Mouse (Mus musculus) hindbrain, postnatal 0 days (tissue): ENCODE results near the gene Col4a1. TPM values are rescaled to one million over a fixed set of nuclear protein-coding genes. Genes with fewer than 3 reads are reported as not detected.

Source experiments
- ATAC-seq: fragments of 200-750 bp; cut with Nextera tagmentation; 2 replicates; pipeline ENCODE4 v1.8.0; 2017; ENCODE audit warnings: mild to moderate bottlenecking, moderate TSS enrichment, moderate library complexity
- DNase-seq: peaks from one replicate; pipeline ENCODE4 v3.0.0-alpha.2; 2015; ENCODE audit warnings: low spot score
- H3K27ac ChIP-seq: fragments of 300-500 bp; sonication (generic); 2 replicates; pipeline ENCODE4 v1.5.1; 2014; ENCODE audit warnings: mild to moderate bottlenecking
- H3K27me3 ChIP-seq: fragments of 300-500 bp; sonication (generic); 2 replicates; pipeline ENCODE4 v1.6.1; 2014; ENCODE audit warnings: low read length, mixed read lengths; ENCODE audit not compliant: insufficient read depth
- H3K36me3 ChIP-seq: fragments of 300-500 bp; sonication (generic); 2 replicates; pipeline ENCODE4 v1.6.1; 2014; ENCODE audit warnings: low read length, mixed read lengths; ENCODE audit not compliant: insufficient read depth
- H3K4me1 ChIP-seq: fragments of 300-500 bp; sonication (generic); 2 replicates; pipeline ENCODE4 v1.6.1; 2014; ENCODE audit warnings: antibody characterized with exemption, low read length, mixed read lengths; ENCODE audit not compliant: insufficient read depth
- H3K4me2 ChIP-seq: fragments of 300-500 bp; sonication (generic); 2 replicates; pipeline ENCODE4 v1.6.1; 2014; ENCODE audit warnings: low read depth, mild to moderate bottlenecking, low read length, moderate library complexity, mixed read lengths
- H3K4me3 ChIP-seq: fragments of 300-500 bp; sonication (generic); 2 replicates; pipeline ENCODE4 v1.5.1; 2014; ENCODE audit warnings: low read length
- H3K9ac ChIP-seq: fragments of 300-500 bp; sonication (generic); replicated peaks from 2 replicates; pipeline ENCODE4 v1.6.1; 2014; ENCODE audit warnings: mild to moderate bottlenecking, low read length, moderate library complexity, mixed read lengths
- H3K9me3 ChIP-seq: fragments of 300-500 bp; sonication (generic); 2 replicates; pipeline ENCODE4 v1.6.1; 2016; ENCODE audit warnings: low read length, mixed read lengths
- CTCF ChIP-seq: IDR thresholded peaks from 2 replicates; pipeline ENCODE4 v1.5.1; 2016; ENCODE audit warnings: antibody characterized with exemption, control low read depth, low read depth
- WGBS: fragments of 180-500 bp; shearing (Covaris S2); extraction: QIAGEN DNeasy Blood & Tissue Kit; methylation state at CpG from one replicate; pipeline ENCODE4 v1.1.7; 2014; 5-methylcytosine and 5-hydroxymethylcytosine counted together
- polyA plus RNA-seq: library from polyadenylated mRNA; unstranded; fragments of >200 nt; fragmentation: Nextera tagmentation; extraction: Ambion mirVana; gene quantifications from 2 replicates; pipeline ENCODE4 v1.2.1, GENCODE M21; 2015
- total RNA-seq: library from RNA; depleted of rRNA; stranded (reverse); fragments of >200 nt; gene quantifications from 2 replicates; pipeline ENCODE4 v1.2.3, GENCODE M21; 2014

The Col4a1 gene
- total and polyA plus RNA-seq, 2 experiments from 2014 or later, result 46.4 to 203 TPM

GRCm38 (mm10) chr8:11255680-11256079 is 56.9 kb downstream of the Col4a1 start:
- ATAC-seq (no peak), DNase-seq (no peak)
- TF ChIP-seq CTCF, result no peak
- Histone ChIP-seq H3K9ac (no peak overlapping the region), H3K27me3 (no peaks in the 10 kb centered on the region), H3K9me3 (no peaks in the 10 kb centered on the region), H3K4me3 (no peak overlapping the region), H3K4me1 (0 out of 2 replicates have a peak, but pooled peaks cover 5% of the 10 kb centered on the region), H3K4me2 (no peak overlapping the region), H3K36me3 (no peaks in the 10 kb centered on the region), H3K27ac (no peak overlapping the region)
- WGBS, result 83% methylated on average over 7 of the region's 7 CpGs

GRCm38 (mm10) chr8:11254914-11255530 is 57.6 kb downstream of the Col4a1 start:
- Histone ChIP-seq H3K4me3 (no peak overlapping the region), H3K27ac (no peak overlapping the region), H3K27me3 (no peaks in the 10 kb centered on the region), H3K4me2 (no peak overlapping the region), H3K36me3 (no peaks in the 10 kb centered on the region), H3K9ac (no peak overlapping the region), H3K9me3 (no peaks in the 10 kb centered on the region), H3K4me1 (peaks cover 9% of the 10 kb centered on the region; the same call in 1 of the 2 replicates)
- 90% methylated on average over 10 of the region's 10 CpGs for WGBS
- ATAC-seq, result no peak
- DNase-seq, result no peak
- TF ChIP-seq CTCF, result no peak

- no peak for DNase-seq
- Histone ChIP-seq H3K9ac (no peak overlapping the region), H3K4me3 (no peak overlapping the region), H3K9me3 (no peaks in the 10 kb centered on the region), H3K36me3 (no peaks in the 10 kb centered on the region), H3K4me2 (no peak overlapping the region), H3K27ac (no peak overlapping the region), H3K27me3 (no peaks in the 10 kb centered on the region), H3K4me1 (peaks cover 9% of the 10 kb centered on the region; the same call in 1 of the 2 replicates)
- 76% methylated on average over 2 of the region's 2 CpGs for WGBS
- TF ChIP-seq CTCF, result no peak
- ATAC-seq, result no peak
Measured at GRCm38 (mm10) chr8:11254510-11254909, 58.1 kb downstream of the Col4a1 start.

- ATAC-seq (peak; percentile 78), DNase-seq (peak; percentile 83)
- H3K27me3 ChIP-seq, result no peaks in the 10 kb centered on the region
- H3K9me3 ChIP-seq, result no peaks in the 10 kb centered on the region
- TF ChIP-seq CTCF, result peak; percentile 99
- 63% methylated on average over 1 of the region's 1 CpGs for WGBS
- H3K4me3 ChIP-seq, result no peak overlapping the region
- H3K9ac ChIP-seq, result no peak overlapping the region
- peaks cover 9% of the 10 kb centered on the region; the same call in 1 of the 2 replicates for H3K4me1 ChIP-seq
- H3K36me3 ChIP-seq, result no peaks in the 10 kb centered on the region
- H3K4me2 ChIP-seq, result no peak overlapping the region
- H3K27ac ChIP-seq, result no peak overlapping the region
Measured at GRCm38 (mm10) chr8:11253556-11253955, 59.1 kb downstream of the Col4a1 start.

GRCm38 (mm10) chr8:11253041-11253440 is 59.6 kb downstream of the Col4a1 start:
- Histone ChIP-seq H3K27me3 (no peaks in the 10 kb centered on the region), H3K4me2 (no peak overlapping the region), H3K27ac (no peak overlapping the region), H3K9ac (no peak overlapping the region), H3K4me3 (no peak overlapping the region), H3K9me3 (no peaks in the 10 kb centered on the region), H3K36me3 (no peaks in the 10 kb centered on the region), H3K4me1 (peaks cover 9% of the 10 kb centered on the region; the same call in 1 of the 2 replicates)
- DNase-seq, result no peak
- TF ChIP-seq CTCF, result no peak
- whole genome bisulfite sequencing, result 86% methylated on average over 10 of the region's 10 CpGs
- ATAC-seq, result no peak

- no peak for TF ChIP-seq CTCF
- H3K27ac ChIP-seq, result no peak overlapping the region
- no peak overlapping the region for H3K4me2 ChIP-seq
- peaks cover 5% of the 10 kb centered on the region; the same call in 1 of the 2 replicates for H3K4me1 ChIP-seq
- no peaks in the 10 kb centered on the region for H3K36me3 ChIP-seq
- H3K9ac ChIP-seq, result no peak overlapping the region
- H3K27me3 ChIP-seq, result no peaks in the 10 kb centered on the region
- H3K4me3 ChIP-seq, result no peak overlapping the region
- H3K9me3 ChIP-seq, result no peaks in the 10 kb centered on the region
- ATAC-seq (no peak), DNase-seq (no peak)
- 49% methylated on average over 7 of the region's 7 CpGs for WGBS
Measured at GRCm38 (mm10) chr8:11252235-11252774, 60.3 kb downstream of the Col4a1 start.

GRCm38 (mm10) chr8:11250149-11250548 is 62.5 kb downstream of the Col4a1 start:
- H3K27me3 ChIP-seq, result no peaks in the 10 kb centered on the region
- H3K4me2 ChIP-seq, result no peak overlapping the region
- no peak for TF ChIP-seq CTCF
- H3K9me3 ChIP-seq, result no peaks in the 10 kb centered on the region
- H3K4me1 ChIP-seq, result peaks cover 3% of the 10 kb centered on the region; the same call in 1 of the 2 replicates
- WGBS, result 73% methylated on average over 8 of the region's 8 CpGs
- no peaks in the 10 kb centered on the region for H3K36me3 ChIP-seq
- no peak overlapping the region for H3K9ac ChIP-seq
- H3K27ac ChIP-seq, result peak overlapping the region; percentile 56; the same call in 1 of the 2 replicates
- ATAC-seq (peak; percentile 44; the same call in 1 of the 2 replicates), DNase-seq (peak; percentile 14)
- no peak overlapping the region for H3K4me3 ChIP-seq
